Mouse (Mus musculus): ENCODE data around the gene Gm14214.

Gm14214 gene

GRCm38 (mm10) chr2:154731916-154732315 lies 37.9 kb downstream of the Gm14214 start:
- no peak for DNase-seq (ENCODE audit: low read depth, low spot score)

- no peak for DNase-seq (ENCODE audit: low read depth, low spot score)
Observed at GRCm38 (mm10) chr2:154730841-154731240, 39.0 kb downstream of the Gm14214 start.

- DNase-seq (ENCODE audit: low read depth, low spot score), result no peak
Observed at GRCm38 (mm10) chr2:154729737-154730136, 40.1 kb downstream of the Gm14214 start.

- no peak for DNase-seq (ENCODE audit: low read depth, low spot score)
Observed at GRCm38 (mm10) chr2:154723473-154723872, 46.4 kb downstream of the Gm14214 start.

GRCm38 (mm10) chr2:154720315-154720714 lies 49.5 kb downstream of the Gm14214 start:
- no peak for DNase-seq (ENCODE audit: low read depth, low spot score)
